ENCODE assay signal across 11 mouse cellular contexts in genomic region chr17:57063031-57063430, GRCm38 (mm10). TPM values are rescaled to one million over a fixed set of nuclear protein-coding genes. Genes with fewer than 3 reads are reported as not detected.
DNase-seq lines count a peak whose midpoint lies in the region; ATAC-seq and TF ChIP-seq lines count a peak whose summit lies in the region.
"Had no signal": no experiment of that assay in that cellular context is flagged by ENCODE, and none has a peak within 500 bp of the region (broad histone marks: within the 10 kb centered on the region; RNA-seq: fewer than 3 reads in every experiment).

No protein-coding gene starts in this region.

- peaks cover 13% of the 10 kb centered on the region; the same call in 1 of the 2 replicates for H3K36me3 ChIP-seq in E14TG2a.4 (ENCODE audit: insufficient read depth, low read length)
- no peaks in the 10 kb centered on the region for H3K36me3 ChIP-seq in embryonic facial prominence, embryonic 12.5 days
- no peaks in the 10 kb centered on the region for H3K36me3 ChIP-seq in kidney, embryonic 16.5 days (ENCODE audit: insufficient read depth, low read length)
- no peaks in the 10 kb centered on the region for H3K36me3 ChIP-seq in lung, embryonic 15.5 days
- no peaks in the 10 kb centered on the region for H3K36me3 ChIP-seq in hindbrain, embryonic 16.5 days (ENCODE audit: control insufficient read depth, insufficient read depth, low read length)
- H3K36me3 ChIP-seq: hindbrain, embryonic 12.5 days had no signal

- H3K27me3 ChIP-seq in E14TG2a.4 (ENCODE audit: insufficient read depth, low read length): peaks cover 53% of the 10 kb centered on the region
- H3K27me3 ChIP-seq in embryonic facial prominence, embryonic 12.5 days: peaks cover 54% of the 10 kb centered on the region
- H3K27me3 ChIP-seq in kidney, embryonic 16.5 days (ENCODE audit: insufficient read depth, low read length): peaks cover 28% of the 10 kb centered on the region
- H3K27me3 ChIP-seq in lung, embryonic 15.5 days: peaks cover 30% of the 10 kb centered on the region
- H3K27me3 ChIP-seq in hindbrain, embryonic 16.5 days (replicated peaks; ENCODE audit: control insufficient read depth, insufficient read depth, low read length): peaks cover 20% of the 10 kb centered on the region

- no peak overlapping the region for H3K9ac ChIP-seq in embryonic facial prominence, embryonic 12.5 days
- peak overlapping the region; percentile 74 for H3K9ac ChIP-seq in kidney, embryonic 16.5 days (replicated peaks; ENCODE audit: low read length)
- H3K9ac ChIP-seq in lung, embryonic 15.5 days: 0 out of 2 replicates have a peak overlapping the region, but pooled peaks have one; percentile 41
- no peak overlapping the region for H3K9ac ChIP-seq in hindbrain, embryonic 16.5 days (ENCODE audit: low read depth, low read length)
- H3K9ac ChIP-seq: hindbrain, embryonic 12.5 days had no signal

- DNase-seq in frontal cortex, postnatal 14 days (ENCODE audit: low spot score in 2 of 2): no peak
- DNase-seq in right cerebral cortex, postnatal 25 days: no peak
- no peak for DNase-seq in heart, postnatal 10 days

- peak overlapping the region; percentile 81 for H3K4me3 ChIP-seq in E14TG2a.4 (replicated peaks; ENCODE audit: low read length)
- no peak overlapping the region for H3K4me3 ChIP-seq in embryonic facial prominence, embryonic 12.5 days
- peak overlapping the region; percentile 59 for H3K4me3 ChIP-seq in kidney, embryonic 16.5 days (ENCODE audit: low read length)
- H3K4me3 ChIP-seq in lung, embryonic 15.5 days: peak overlapping the region; percentile 51
- no peak overlapping the region for H3K4me3 ChIP-seq in hindbrain, embryonic 16.5 days (ENCODE audit: low read length)

- H3K4me2 ChIP-seq in embryonic facial prominence, embryonic 12.5 days (replicated peaks): peak overlapping the region; percentile 21; the same call in 1 of the 2 replicates
- H3K4me2 ChIP-seq in kidney, embryonic 16.5 days (replicated peaks; ENCODE audit: low read depth, low read length): peak overlapping the region; percentile 54
- peak overlapping the region; percentile 43 for H3K4me2 ChIP-seq in lung, embryonic 15.5 days
- no peak overlapping the region for H3K4me2 ChIP-seq in hindbrain, embryonic 16.5 days (ENCODE audit: low read length)

- no peak for ATAC-seq in embryonic facial prominence, embryonic 12.5 days (ENCODE audit: insufficient number of reproducible peaks, insufficient read depth, low FRiP score, low TSS enrichment)
- ATAC-seq in kidney, embryonic 16.5 days (ENCODE audit: low FRiP score, low TSS enrichment): no peak
- ATAC-seq in lung, embryonic 15.5 days (ENCODE audit: borderline replicate concordance, extremely low read depth, low FRiP score, low TSS enrichment): no peak
- ATAC-seq in hindbrain, embryonic 16.5 days: no peak

- no peaks in the 10 kb centered on the region for H3K9me3 ChIP-seq in E14TG2a.4 (ENCODE audit: low read length)
- no peaks in the 10 kb centered on the region for H3K9me3 ChIP-seq in embryonic facial prominence, embryonic 12.5 days
- no peaks in the 10 kb centered on the region for H3K9me3 ChIP-seq in kidney, embryonic 16.5 days (ENCODE audit: low read length)
- no peaks in the 10 kb centered on the region for H3K9me3 ChIP-seq in lung, embryonic 15.5 days
- H3K9me3 ChIP-seq in hindbrain, embryonic 16.5 days (ENCODE audit: control insufficient read depth, low read length): no peaks in the 10 kb centered on the region
- H3K9me3 ChIP-seq: hindbrain, embryonic 12.5 days; megakaryocyte, embryonic 14.5 days had no signal

- intact Hi-C loops in heart, postnatal 10 days (cut with DNase I): loop anchor here (5.0 kb wide), 1 partner anchor 184 kb away; the partner anchor contains the start of genes Gpr108 and Trip10

- WGBS in embryonic facial prominence, embryonic 12.5 days: 7% methylated on average over 8 of the region's 8 CpGs
- WGBS in kidney, embryonic 16.5 days: 10% methylated on average over 8 of the region's 8 CpGs
- 11% methylated on average over 8 of the region's 8 CpGs for WGBS in lung, embryonic 15.5 days
- WGBS in hindbrain, embryonic 16.5 days: 10% methylated on average over 8 of the region's 8 CpGs

- TF ChIP-seq CTCF in E14TG2a.4 (conservative IDR thresholded peaks at IDR 0.05; ENCODE audit: low read length): no peak

- no peak overlapping the region for H3K27ac ChIP-seq in embryonic facial prominence, embryonic 12.5 days
- H3K27ac ChIP-seq in kidney, embryonic 16.5 days (ENCODE audit: low read length): peak overlapping the region; percentile 93
- peak overlapping the region; percentile 92 for H3K27ac ChIP-seq in lung, embryonic 15.5 days
- H3K27ac ChIP-seq in hindbrain, embryonic 16.5 days (ENCODE audit: low read depth, low read length): no peak overlapping the region
- H3K27ac ChIP-seq: hindbrain, embryonic 12.5 days had no signal

- peaks cover 72% of the 10 kb centered on the region for H3K4me1 ChIP-seq in E14TG2a.4 (replicated peaks; ENCODE audit: low read depth, low read length)
- H3K4me1 ChIP-seq in embryonic facial prominence, embryonic 12.5 days: peaks cover 8% of the 10 kb centered on the region; the same call in 1 of the 2 replicates
- peaks cover 19% of the 10 kb centered on the region for H3K4me1 ChIP-seq in kidney, embryonic 16.5 days (ENCODE audit: insufficient read depth, low read length)
- peaks cover 16% of the 10 kb centered on the region for H3K4me1 ChIP-seq in lung, embryonic 15.5 days
- H3K4me1 ChIP-seq in hindbrain, embryonic 16.5 days (ENCODE audit: control insufficient read depth, insufficient read depth, low read depth, low read length): peaks cover 23% of the 10 kb centered on the region

RNA-seq across cellular contexts. Expression of gene Slc25a23, which starts 3.4 kb away (rescaled TPM):
- polyA plus RNA-seq in embryonic facial prominence, embryonic 12.5 days (2016; fragmentation: Nextera tagmentation; extraction: Ambion mirVana): 10.1 TPM in 2 replicates
- 11.2 and 14.0 TPM in 2 replicates for polyA plus RNA-seq in kidney, embryonic 16.5 days (2015; fragmentation: Nextera tagmentation; extraction: Ambion mirVana)
- 8.7 and 9.5 TPM in 2 replicates for polyA plus RNA-seq in lung, embryonic 15.5 days (2015; fragmentation: Nextera tagmentation; extraction: Ambion mirVana)
- 43.2 and 44.7 TPM in 2 replicates for polyA plus RNA-seq in hindbrain, embryonic 16.5 days (2015; fragmentation: Nextera tagmentation; extraction: Ambion mirVana)
- 10 to 100 TPM; 75.0 to 86.6 TPM for total RNA-seq in heart, postnatal 10 days (2021)

RNA-seq across cellular contexts. Expression of gene Crb3, which starts 4.1 kb away (rescaled TPM):
- polyA plus RNA-seq in embryonic facial prominence, embryonic 12.5 days (2016; fragmentation: Nextera tagmentation; extraction: Ambion mirVana): 5.0 and 5.2 TPM in 2 replicates
- polyA plus RNA-seq in kidney, embryonic 16.5 days (2015; fragmentation: Nextera tagmentation; extraction: Ambion mirVana): 61.8 and 69.1 TPM in 2 replicates
- 55.3 and 57.0 TPM in 2 replicates for polyA plus RNA-seq in lung, embryonic 15.5 days (2015; fragmentation: Nextera tagmentation; extraction: Ambion mirVana)
- 5.1 and 6.3 TPM in 2 replicates for polyA plus RNA-seq in hindbrain, embryonic 16.5 days (2015; fragmentation: Nextera tagmentation; extraction: Ambion mirVana)
- total RNA-seq in heart, postnatal 10 days (2021): under 1 TPM; 0.35 to 0.57 TPM

RNA-seq across cellular contexts. Expression of gene Dennd1c, which starts 15.3 kb away (rescaled TPM):
- polyA plus RNA-seq in embryonic facial prominence, embryonic 12.5 days (2016; fragmentation: Nextera tagmentation; extraction: Ambion mirVana): 1.4 and 3.2 TPM in 2 replicates
- 5.6 and 6.8 TPM in 2 replicates for polyA plus RNA-seq in kidney, embryonic 16.5 days (2015; fragmentation: Nextera tagmentation; extraction: Ambion mirVana)
- polyA plus RNA-seq in lung, embryonic 15.5 days (2015; fragmentation: Nextera tagmentation; extraction: Ambion mirVana): 4.8 and 5.6 TPM in 2 replicates
- polyA plus RNA-seq in hindbrain, embryonic 16.5 days (2015; fragmentation: Nextera tagmentation; extraction: Ambion mirVana): 3.8 and 4.7 TPM in 2 replicates
- total RNA-seq in heart, postnatal 10 days (2021): 1 to 10 TPM; 1.3 to 2.3 TPM

RNA-seq across cellular contexts. Expression of gene Slc25a41, which starts 21.6 kb away (rescaled TPM):
- polyA plus RNA-seq in embryonic facial prominence, embryonic 12.5 days (2016; fragmentation: Nextera tagmentation; extraction: Ambion mirVana): 0.13 TPM in 1 of 2 replicates, not detected in the other
- polyA plus RNA-seq in kidney, embryonic 16.5 days (2015; fragmentation: Nextera tagmentation; extraction: Ambion mirVana): not detected in 2 replicates
- polyA plus RNA-seq in lung, embryonic 15.5 days (2015; fragmentation: Nextera tagmentation; extraction: Ambion mirVana): 0.12 TPM in 1 of 2 replicates, not detected in the other
- not detected in 2 replicates for polyA plus RNA-seq in hindbrain, embryonic 16.5 days (2015; fragmentation: Nextera tagmentation; extraction: Ambion mirVana)
- total RNA-seq in heart, postnatal 10 days (2021): not detected
- total RNA-seq: gastrocnemius, adult 18-20 months had no signal
- polyA plus RNA-seq: hindbrain, embryonic 12.5 days had no signal

RNA-seq across cellular contexts. Expression of gene Tubb4a, which starts 24.6 kb away (rescaled TPM):
- polyA plus RNA-seq in embryonic facial prominence, embryonic 12.5 days (2016; fragmentation: Nextera tagmentation; extraction: Ambion mirVana): 31.9 and 35.5 TPM in 2 replicates
- 25.2 and 31.8 TPM in 2 replicates for polyA plus RNA-seq in kidney, embryonic 16.5 days (2015; fragmentation: Nextera tagmentation; extraction: Ambion mirVana)
- 16.4 and 17.5 TPM in 2 replicates for polyA plus RNA-seq in lung, embryonic 15.5 days (2015; fragmentation: Nextera tagmentation; extraction: Ambion mirVana)
- 362 and 407 TPM in 2 replicates for polyA plus RNA-seq in hindbrain, embryonic 16.5 days (2015; fragmentation: Nextera tagmentation; extraction: Ambion mirVana)
- total RNA-seq in heart, postnatal 10 days (2021): 1 to 10 TPM; 7.0 to 7.4 TPM

Comparison
In these comparisons a context has a peak if more than half of its experiments do, and no peak if none do; other contexts are left out.
1. H3K4me3 ChIP-seq: peak in E14TG2a.4 (single experiment), kidney, embryonic 16.5 days (single experiment) and lung, embryonic 15.5 days (single experiment); none in embryonic facial prominence, embryonic 12.5 days (single experiment) and hindbrain, embryonic 16.5 days (single experiment).
2. H3K27ac ChIP-seq: peak in kidney, embryonic 16.5 days (single experiment) and lung, embryonic 15.5 days (single experiment); none in embryonic facial prominence, embryonic 12.5 days (single experiment) and hindbrain, embryonic 16.5 days (single experiment).
3. H3K9ac ChIP-seq: peak in kidney, embryonic 16.5 days (single experiment) and lung, embryonic 15.5 days (single experiment); none in embryonic facial prominence, embryonic 12.5 days (single experiment) and hindbrain, embryonic 16.5 days (single experiment).